Mouse (Mus musculus): ENCODE data around the gene Fam205a1. TPM values are rescaled to one million over a fixed set of nuclear protein-coding genes. Genes with fewer than 3 reads are reported as not detected.

Fam205a1 gene
- 0.03 TPM in 1 of 2 replicates, not detected in the other for polyA plus RNA-seq (2012; rRNA removed; ENCODE audit: low replicate concordance)

GRCm38 (mm10) chr4:42853788-42854187 is at the start of gene Fam205a1:
Fam205a1 (minus strand) TSS chr4:42853888.

GRCm38 (mm10) chr4:42874134-42874533 is 20.4 kb upstream of the Fam205a1 start, which contains the start of gene Fam205c:
Fam205c (minus strand) TSS chr4:42874234.

GRCm38 (mm10) chr4:42856671-42857070 is 3.0 kb upstream of the Fam205a1 start, which contains the start of gene Gm12394:
Gm12394 (minus strand) TSS chr4:42856771.

Other genes with a start within 250 kb of the Fam205a1 start
- 2.5 TPM in 1 of 2 replicates, not detected in the other for gene Gm10591, start 241.7 kb downstream of the Fam205a1 start, polyA plus RNA-seq (2012; rRNA removed; ENCODE audit: low replicate concordance)
- gene Gm2564, start 224.2 kb downstream of the Fam205a1 start, polyA plus RNA-seq (2012; rRNA removed; ENCODE audit: low replicate concordance), result 31.8 and 49.0 TPM in 2 replicates
- not detected in 2 replicates for gene Ccl27b, start 198.6 kb downstream of the Fam205a1 start, polyA plus RNA-seq (2012; rRNA removed; ENCODE audit: low replicate concordance)
- 0.37 and 0.47 TPM in 2 replicates for gene Il11ra2, start 192.0 kb downstream of the Fam205a1 start, polyA plus RNA-seq (2012; rRNA removed; ENCODE audit: low replicate concordance)
- not detected in 2 replicates for gene 4930578G10Rik, start 118.3 kb downstream of the Fam205a1 start, polyA plus RNA-seq (2012; rRNA removed; ENCODE audit: low replicate concordance)
- 216 and 459 TPM in 2 replicates for gene Ccl19, start 97.3 kb downstream of the Fam205a1 start, polyA plus RNA-seq (2012; rRNA removed; ENCODE audit: low replicate concordance)
- gene Ccl21a, start 79.9 kb downstream of the Fam205a1 start, polyA plus RNA-seq (2012; rRNA removed; ENCODE audit: low replicate concordance), result 306 and 313 TPM in 2 replicates
- not detected in 2 replicates for gene Gm12394, start 2.9 kb upstream of the Fam205a1 start, polyA plus RNA-seq (2012; rRNA removed; ENCODE audit: low replicate concordance)
- gene Fam205c, start 20.3 kb upstream of the Fam205a1 start, polyA plus RNA-seq (2012; rRNA removed; ENCODE audit: low replicate concordance), result not detected in 2 replicates
- 3.0 and 3.5 TPM in 2 replicates for gene Phf24, start 62.8 kb upstream of the Fam205a1 start, polyA plus RNA-seq (2012; rRNA removed; ENCODE audit: low replicate concordance)
- gene Dnajb5, start 95.9 kb upstream of the Fam205a1 start, polyA plus RNA-seq (2012; rRNA removed; ENCODE audit: low replicate concordance), result 9.8 and 16.5 TPM in 2 replicates
- gene 1700022I11Rik, start 115.7 kb upstream of the Fam205a1 start, polyA plus RNA-seq (2012; rRNA removed; ENCODE audit: low replicate concordance), result not detected in 2 replicates
- gene Vcp, start 146.6 kb upstream of the Fam205a1 start, polyA plus RNA-seq (2012; rRNA removed; ENCODE audit: low replicate concordance), result 117 and 213 TPM in 2 replicates
- 17.9 and 18.1 TPM in 2 replicates for gene Fancg, start 156.6 kb upstream of the Fam205a1 start, polyA plus RNA-seq (2012; rRNA removed; ENCODE audit: low replicate concordance)
- gene Pigo, start 171.9 kb upstream of the Fam205a1 start, polyA plus RNA-seq (2012; rRNA removed; ENCODE audit: low replicate concordance), result 21.0 and 26.6 TPM in 2 replicates
- 59.8 and 130 TPM in 2 replicates for gene Stoml2, start 177.8 kb upstream of the Fam205a1 start, polyA plus RNA-seq (2012; rRNA removed; ENCODE audit: low replicate concordance)
- gene Fam214b, start 192.3 kb upstream of the Fam205a1 start, polyA plus RNA-seq (2012; rRNA removed; ENCODE audit: low replicate concordance), result 19.5 and 24.1 TPM in 2 replicates
- gene Unc13b, start 205.1 kb upstream of the Fam205a1 start, polyA plus RNA-seq (2012; rRNA removed; ENCODE audit: low replicate concordance), result 7.1 and 9.2 TPM in 2 replicates